23 mouse cellular contexts compared by ENCODE assay signal in genomic region chrX:74299721-74300120, GRCm38 (mm10). TPM values are rescaled to one million over a fixed set of nuclear protein-coding genes. Genes with fewer than 3 reads are reported as not detected.
DNase-seq lines count a peak whose midpoint lies in the region; TF ChIP-seq lines count a peak whose summit lies in the region.
"Had no signal": no experiment of that assay in that cellular context is flagged by ENCODE, and none has a peak within 500 bp of the region (broad histone marks: within the 10 kb centered on the region; RNA-seq: fewer than 3 reads in every experiment).

No protein-coding gene starts in this region.

- peak overlapping the region; percentile 24 for H3K4me3 ChIP-seq in bone marrow macrophage, adult 2 months (ENCODE audit: insufficient read depth, low read length)
- no peak overlapping the region for H3K4me3 ChIP-seq in macrophage (ENCODE audit: inconsistent target)
- H3K4me3 ChIP-seq: embryonic facial prominence, embryonic 13.5 days; forebrain, embryonic 12.5 days; heart, embryonic 10.5 days; hindbrain, embryonic 15.5 days; layer of hippocampus, adult 2 months; lung, embryonic 15.5 days; midbrain, embryonic 15.5 days; myocyte had no signal

- H3K36me3 ChIP-seq in macrophage (ENCODE audit: inconsistent target): no peaks in the 10 kb centered on the region

- TF ChIP-seq CTCF in bone marrow macrophage, adult 2 months (IDR thresholded peaks at IDR 0.05; ENCODE audit: low read depth, low read length): no peak

- DNase-seq in lung, postnatal 36 days: peak; percentile 19
- DNase-seq in lung, postnatal 10 days: no peak
- no peak for DNase-seq in urinary bladder, adult 18-20 months (ENCODE audit: low spot score in 2 of 2)
- no peak for DNase-seq in gastrocnemius, postnatal 14 days
- no peak for DNase-seq in cerebellum, adult 9-10 months
- DNase-seq: adrenal gland, postnatal 14 days; cerebellum, adult 18-20 months; cerebellum, postnatal 25 days; embryo, embryonic 11 days; kidney, adult 9 months; kidney, postnatal 14 days; right cerebral cortex, adult 18-20 months; right cerebral cortex, postnatal 4 days had no signal

- 67% methylated on average over 3 of the region's 3 CpGs for WGBS in macrophage (ENCODE audit: missing documents)

- H3K27ac ChIP-seq in bone marrow macrophage, adult 2 months (ENCODE audit: insufficient read depth, low read depth, low read length): peak overlapping the region; percentile 87
- peak overlapping the region; percentile 65 for H3K27ac ChIP-seq in macrophage
- H3K27ac ChIP-seq: embryonic facial prominence, embryonic 13.5 days; forebrain, embryonic 12.5 days; heart, embryonic 10.5 days; hindbrain, embryonic 15.5 days; layer of hippocampus, adult 2 months; lung, embryonic 15.5 days; midbrain, embryonic 15.5 days had no signal

- TF ChIP-seq POLR2A in bone marrow macrophage, adult 2 months (IDR thresholded peaks at IDR 0.05; ENCODE audit: borderline replicate concordance, low read depth, low read length): no peak

- H3K79me2 ChIP-seq in macrophage (ENCODE audit: inconsistent target): peaks cover 54% of the 10 kb centered on the region

- intact Hi-C loops in gastrocnemius, postnatal 14 days (cut with DNase I; ENCODE audit: low total_unique reads): no loop called here

- H3K4me1 ChIP-seq in bone marrow macrophage, adult 2 months (ENCODE audit: control insufficient read depth, insufficient read depth, low read length): peaks cover 33% of the 10 kb centered on the region
- H3K4me1 ChIP-seq: embryonic facial prominence, embryonic 13.5 days; heart, embryonic 10.5 days; lung, embryonic 15.5 days had no signal

RNA-seq across cellular contexts. Expression of gene Atp6ap1, which starts 2.8 kb away (rescaled TPM):
- 529 and 540 TPM in 2 replicates for polyA plus RNA-seq in bone marrow macrophage, adult 2 months (2012; ENCODE audit: insufficient read depth, insufficient read length, missing spikeins)
- total RNA-seq in macrophage (2018; cell fraction: chromatin; rRNA removed): 100 to 1,000 TPM; 140 to 359 (median 189) TPM
- 100 to 1,000 TPM; 265 to 543 (median 382) TPM for total RNA-seq in macrophage (2018; cell fraction: cytosol; rRNA removed)
- total RNA-seq in macrophage (2018; cell fraction: nucleus; rRNA removed): 100 to 1,000 TPM; 169 to 893 (median 538) TPM
- polyA plus RNA-seq in macrophage (2018): 423 to 572 TPM (median 484 TPM) in 3 replicates
- total RNA-seq in gastrocnemius, postnatal 14 days (2021): 10 to 100 TPM; 87.9 to 94.6 TPM

RNA-seq across cellular contexts. Expression of gene Gdi1, which starts 5.1 kb away (rescaled TPM):
- polyA plus RNA-seq in bone marrow macrophage, adult 2 months (2012; ENCODE audit: insufficient read depth, insufficient read length, missing spikeins): 160 and 185 TPM in 2 replicates
- 100 to 1,000 TPM; 203 to 511 (median 413) TPM for total RNA-seq in macrophage (2018; cell fraction: chromatin; rRNA removed)
- 10 to 100 TPM; 33.9 to 70.2 (median 44.3) TPM for total RNA-seq in macrophage (2018; cell fraction: cytosol; rRNA removed)
- 100 to 1,000 TPM; 189 to 669 (median 375) TPM for total RNA-seq in macrophage (2018; cell fraction: nucleus; rRNA removed)
- polyA plus RNA-seq in macrophage (2018): 40.7 to 86.1 TPM (median 74.6 TPM) in 3 replicates
- total RNA-seq in gastrocnemius, postnatal 14 days (2021): 10 to 100 TPM; 36.3 to 38.9 TPM

RNA-seq across cellular contexts. Expression of gene Fam50a, which starts 13.1 kb away (rescaled TPM):
- 76.2 and 87.8 TPM in 2 replicates for polyA plus RNA-seq in bone marrow macrophage, adult 2 months (2012; ENCODE audit: insufficient read depth, insufficient read length, missing spikeins)
- total RNA-seq in macrophage (2018; cell fraction: chromatin; rRNA removed): 100 to 1,000 TPM in 3 of 26 experiments, 10 to 100 TPM in 23; 14.9 to 169 (median 41.4) TPM
- total RNA-seq in macrophage (2018; cell fraction: cytosol; rRNA removed): 100 to 1,000 TPM in 12 of 26 experiments, 10 to 100 TPM in 14; 52.4 to 157 (median 84.8) TPM
- 10 to 100 TPM; 17.0 to 89.1 (median 39.0) TPM for total RNA-seq in macrophage (2018; cell fraction: nucleus; rRNA removed)
- 106 to 278 TPM (median 113 TPM) in 3 replicates for polyA plus RNA-seq in macrophage (2018)
- total RNA-seq in gastrocnemius, postnatal 14 days (2021): 10 to 100 TPM; 20.0 to 23.5 TPM

RNA-seq across cellular contexts. Expression of gene Dnase1l1, which starts 17.6 kb away (rescaled TPM):
- 274 and 292 TPM in 2 replicates for polyA plus RNA-seq in bone marrow macrophage, adult 2 months (2012; ENCODE audit: insufficient read depth, insufficient read length, missing spikeins)
- total RNA-seq in macrophage (2018; cell fraction: chromatin; rRNA removed): 100 to 1,000 TPM in 22 of 26 experiments, 10 to 100 TPM in 4; 60.1 to 434 (median 170) TPM
- 100 to 1,000 TPM in 14 of 26 experiments, 10 to 100 TPM in 12; 66.9 to 209 (median 135) TPM for total RNA-seq in macrophage (2018; cell fraction: cytosol; rRNA removed)
- total RNA-seq in macrophage (2018; cell fraction: nucleus; rRNA removed): 100 to 1,000 TPM in 25 of 26 experiments, 10 to 100 TPM in 1; 63.1 to 361 (median 189) TPM
- 142 to 185 TPM (median 160 TPM) in 3 replicates for polyA plus RNA-seq in macrophage (2018)
- 10 to 100 TPM; 79.6 to 82.4 TPM for total RNA-seq in gastrocnemius, postnatal 14 days (2021)

RNA-seq across cellular contexts. Expression of gene Taz, which starts 18.0 kb away (rescaled TPM):
- polyA plus RNA-seq in bone marrow macrophage, adult 2 months (2012; ENCODE audit: insufficient read depth, insufficient read length, missing spikeins): 74.6 and 79.4 TPM in 2 replicates
- 100 to 1,000 TPM; 104 to 317 (median 236) TPM for total RNA-seq in macrophage (2018; cell fraction: chromatin; rRNA removed)
- 10 to 100 TPM; 25.9 to 47.8 (median 34.0) TPM for total RNA-seq in macrophage (2018; cell fraction: cytosol; rRNA removed)
- 100 to 1,000 TPM in 17 of 26 experiments, 10 to 100 TPM in 9; 72.1 to 202 (median 116) TPM for total RNA-seq in macrophage (2018; cell fraction: nucleus; rRNA removed)
- 20.9 to 53.4 TPM (median 35.7 TPM) in 3 replicates for polyA plus RNA-seq in macrophage (2018)
- 10 to 100 TPM; 31.6 to 34.1 TPM for total RNA-seq in gastrocnemius, postnatal 14 days (2021)
